Mouse (Mus musculus): ENCODE measurements at regions not wholly inside any gene's neighbourhood (a gene's known extent, or its start where the extent isn't known, plus 50 kb on each side); places are given as distances from the start of the nearest gene placed in this dataset.

DNA sequence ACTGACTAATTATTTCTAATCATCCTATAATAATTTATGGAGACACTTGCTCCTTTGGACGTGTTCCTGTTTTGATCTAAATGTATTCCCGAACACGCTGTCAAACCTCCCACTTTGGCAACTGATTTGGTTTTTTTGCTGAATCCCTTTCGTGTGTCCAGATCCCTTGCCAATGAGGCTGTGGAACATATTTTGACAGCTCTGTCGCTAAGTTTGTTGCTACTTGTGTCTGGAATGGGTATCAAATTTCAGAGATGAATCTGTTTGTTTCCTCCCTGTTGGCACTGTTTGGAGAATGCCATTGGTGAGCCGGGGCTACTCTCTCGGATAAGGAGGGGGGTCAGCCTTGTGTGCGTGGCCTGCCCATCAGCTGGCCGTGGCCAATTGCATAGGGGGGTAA lies 277.2 kb upstream of the Tshz3 start:
- ATAC-seq (ENCODE audit: low FRiP score) (no peak), DNase-seq (ENCODE audit: low spot score) (no peak)
- no peak overlapping the region for H3K27ac ChIP-seq (ENCODE audit: low read depth, low read length)
- H3K9me3 ChIP-seq (ENCODE audit: control insufficient read depth, low read length): no peaks in the 10 kb centered on the region
- H3K27me3 ChIP-seq (ENCODE audit: control insufficient read depth, insufficient read depth, low read length): no peaks in the 10 kb centered on the region
- no peaks in the 10 kb centered on the region for H3K36me3 ChIP-seq (ENCODE audit: control insufficient read depth, insufficient read depth, low read length)
- H3K9ac ChIP-seq (ENCODE audit: low read depth, low read length): no peak overlapping the region
- no peak overlapping the region for H3K4me3 ChIP-seq (ENCODE audit: low read depth, low read length)
- H3K4me1 ChIP-seq (replicated peaks; ENCODE audit: control insufficient read depth, insufficient read depth, low read length): no peaks in the 10 kb centered on the region
- H3K4me2 ChIP-seq (replicated peaks; ENCODE audit: low read depth, low read length): no peak overlapping the region
- 85% methylated on average over 9 of the region's 9 CpGs for WGBS

DNA sequence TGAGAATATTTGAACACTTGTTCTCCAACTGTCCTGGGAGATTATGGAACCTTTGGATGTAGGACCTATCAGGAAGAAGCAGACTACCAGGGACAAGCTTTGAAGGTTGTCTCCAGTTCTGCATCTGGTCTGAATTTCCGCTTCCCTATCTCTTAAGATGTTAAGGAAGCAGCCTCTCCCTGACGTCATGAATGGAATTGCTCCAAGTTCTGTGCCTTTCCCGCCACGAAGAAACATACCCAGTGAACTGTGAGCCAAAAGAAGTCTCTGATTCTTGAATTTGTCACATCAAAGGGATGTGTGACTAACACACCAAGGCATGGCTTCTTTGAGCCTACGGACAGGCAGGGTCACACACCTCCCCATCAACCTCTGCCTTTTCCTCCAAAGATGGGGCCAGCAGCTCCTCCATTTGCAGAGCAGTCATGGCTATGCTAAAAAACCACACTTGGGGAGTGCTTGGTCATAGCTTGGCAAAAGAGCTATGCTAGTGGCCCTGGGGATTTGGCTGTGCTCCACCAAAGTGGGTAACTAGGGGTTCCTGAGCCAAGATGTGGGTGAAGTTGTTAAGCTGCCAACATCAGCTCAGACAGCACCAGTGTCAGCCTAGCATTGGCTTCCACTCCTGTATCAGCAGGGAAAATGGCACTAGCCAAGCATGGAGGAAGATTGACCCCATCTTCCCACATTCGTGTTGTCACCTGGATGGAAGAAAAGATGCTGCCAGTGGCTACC lies 248.6 kb upstream of the Tshz3 start:
- H3K27me3 ChIP-seq (ENCODE audit: control insufficient read depth, insufficient read depth, low read length): no peaks in the 10 kb centered on the region
- no peak overlapping the region for H3K27ac ChIP-seq (ENCODE audit: low read depth, low read length)
- no peaks in the 10 kb centered on the region for H3K9me3 ChIP-seq (ENCODE audit: control insufficient read depth, low read length)
- H3K4me2 ChIP-seq (replicated peaks; ENCODE audit: low read depth, low read length): no peak overlapping the region
- no peak overlapping the region for H3K4me3 ChIP-seq (ENCODE audit: low read depth, low read length)
- H3K36me3 ChIP-seq (ENCODE audit: control insufficient read depth, insufficient read depth, low read length): no peaks in the 10 kb centered on the region
- ATAC-seq (ENCODE audit: low FRiP score): no peak
- DNase-seq (ENCODE audit: low spot score): no peak
- no peak overlapping the region for H3K9ac ChIP-seq (ENCODE audit: low read depth, low read length)
- WGBS: 89% methylated on average over 6 of the region's 6 CpGs
- no peaks in the 10 kb centered on the region for H3K4me1 ChIP-seq (replicated peaks; ENCODE audit: control insufficient read depth, insufficient read depth, low read length)

DNA sequence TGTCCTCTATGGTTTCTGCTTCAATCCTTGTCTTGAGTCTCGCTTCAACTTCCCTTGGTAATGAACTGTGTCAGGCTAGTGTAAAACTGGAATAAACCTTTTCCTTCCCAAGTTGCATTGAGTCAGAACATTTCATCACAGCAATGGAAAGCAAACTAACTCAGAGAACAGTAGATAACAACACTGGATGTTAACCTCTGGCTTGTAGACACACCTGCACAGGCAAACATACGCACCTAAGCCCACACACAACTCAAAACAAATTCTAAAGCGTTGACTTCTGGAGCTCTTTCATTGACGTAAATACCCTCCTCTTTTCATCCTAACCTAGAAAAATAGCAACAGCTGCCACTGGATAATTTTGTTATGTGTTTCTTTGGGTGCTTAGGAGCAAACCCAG lies 244.1 kb upstream of the Tshz3 start:
- H3K9me3 ChIP-seq (ENCODE audit: control insufficient read depth, low read length): no peaks in the 10 kb centered on the region
- no peak for ATAC-seq (ENCODE audit: low FRiP score)

DNA sequence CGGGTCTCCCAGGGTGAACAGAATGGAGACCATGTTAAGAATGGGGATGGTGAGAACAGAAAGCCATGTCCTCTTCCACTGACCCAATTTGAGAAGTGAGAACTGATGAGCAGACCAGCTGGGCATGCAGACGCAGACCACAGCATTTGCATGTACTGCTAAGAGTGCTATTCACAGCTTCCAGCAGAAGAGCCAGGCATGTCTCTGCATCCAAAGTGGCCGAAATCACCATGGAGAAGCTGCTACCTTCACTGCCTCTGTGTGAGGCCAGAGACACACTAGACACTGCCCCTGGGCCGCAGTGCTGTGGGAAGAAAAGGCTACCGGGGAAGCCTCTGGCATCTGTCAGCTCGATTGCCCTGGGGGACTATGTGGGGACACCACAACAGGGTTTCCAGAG lies 241.8 kb upstream of the Tshz3 start:
- Histone ChIP-seq H3K4me3 (ENCODE audit: low read depth, low read length) (no peak overlapping the region), H3K36me3 (ENCODE audit: control insufficient read depth, insufficient read depth, low read length) (no peaks in the 10 kb centered on the region), H3K9me3 (ENCODE audit: control insufficient read depth, low read length) (no peaks in the 10 kb centered on the region), H3K27ac (ENCODE audit: low read depth, low read length) (no peak overlapping the region), H3K4me2 (replicated peaks; ENCODE audit: low read depth, low read length) (no peak overlapping the region), H3K9ac (ENCODE audit: low read depth, low read length) (no peak overlapping the region), H3K27me3 (ENCODE audit: control insufficient read depth, insufficient read depth, low read length) (no peaks in the 10 kb centered on the region), H3K4me1 (replicated peaks; ENCODE audit: control insufficient read depth, insufficient read depth, low read length) (no peaks in the 10 kb centered on the region)
- no peak for DNase-seq (ENCODE audit: low spot score)
- 84% methylated on average over 6 of the region's 6 CpGs for WGBS
- ATAC-seq (ENCODE audit: low FRiP score): no peak

More for the DNA sequence above, 244.1 kb upstream of the Tshz3 start:
- whole genome bisulfite sequencing: 92% methylated on average over 4 of the region's 4 CpGs
- H3K4me2 ChIP-seq (replicated peaks; ENCODE audit: low read depth, low read length): no peak overlapping the region
- no peak overlapping the region for H3K9ac ChIP-seq (ENCODE audit: low read depth, low read length)
- no peaks in the 10 kb centered on the region for H3K4me1 ChIP-seq (replicated peaks; ENCODE audit: control insufficient read depth, insufficient read depth, low read length)
- no peak overlapping the region for H3K27ac ChIP-seq (ENCODE audit: low read depth, low read length)
- no peak overlapping the region for H3K4me3 ChIP-seq (ENCODE audit: low read depth, low read length)
- no peaks in the 10 kb centered on the region for H3K27me3 ChIP-seq (ENCODE audit: control insufficient read depth, insufficient read depth, low read length)
- DNase-seq (ENCODE audit: low spot score): no peak
- H3K36me3 ChIP-seq (ENCODE audit: control insufficient read depth, insufficient read depth, low read length): no peaks in the 10 kb centered on the region

DNA sequence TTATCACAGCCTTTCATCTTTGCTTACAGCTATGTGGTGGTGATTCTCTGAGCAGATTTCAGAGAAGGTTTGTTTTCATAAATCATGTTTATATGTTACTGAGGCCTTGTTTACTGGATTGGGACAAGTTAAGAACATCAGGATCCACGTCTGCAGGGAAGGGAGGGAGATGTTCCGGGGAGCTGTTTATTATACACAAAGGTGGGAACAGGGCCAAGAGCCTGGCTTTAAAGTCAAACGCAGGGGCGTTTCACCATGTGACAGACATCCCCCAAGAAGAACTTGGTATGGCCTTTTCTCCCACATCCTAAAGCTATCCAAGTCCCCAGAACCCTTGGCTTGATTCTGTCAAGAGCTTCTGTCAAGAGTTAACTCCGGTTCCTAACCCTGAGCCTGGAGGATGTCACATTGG lies 235.5 kb upstream of the Tshz3 start:
- H3K27ac ChIP-seq (ENCODE audit: low read depth, low read length): no peak overlapping the region
- ATAC-seq (ENCODE audit: low FRiP score): no peak
- H3K4me1 ChIP-seq (replicated peaks; ENCODE audit: control insufficient read depth, insufficient read depth, low read length): no peaks in the 10 kb centered on the region
- no peak overlapping the region for H3K4me2 ChIP-seq (replicated peaks; ENCODE audit: low read depth, low read length)
- H3K9me3 ChIP-seq (ENCODE audit: control insufficient read depth, low read length): no peaks in the 10 kb centered on the region
- no peak for DNase-seq (ENCODE audit: low spot score)
- no peak overlapping the region for H3K9ac ChIP-seq (ENCODE audit: low read depth, low read length)
- WGBS: 87% methylated on average over 5 of the region's 5 CpGs
- no peak overlapping the region for H3K4me3 ChIP-seq (ENCODE audit: low read depth, low read length)
- H3K36me3 ChIP-seq (ENCODE audit: control insufficient read depth, insufficient read depth, low read length): no peaks in the 10 kb centered on the region
- no peaks in the 10 kb centered on the region for H3K27me3 ChIP-seq (ENCODE audit: control insufficient read depth, insufficient read depth, low read length)

DNA sequence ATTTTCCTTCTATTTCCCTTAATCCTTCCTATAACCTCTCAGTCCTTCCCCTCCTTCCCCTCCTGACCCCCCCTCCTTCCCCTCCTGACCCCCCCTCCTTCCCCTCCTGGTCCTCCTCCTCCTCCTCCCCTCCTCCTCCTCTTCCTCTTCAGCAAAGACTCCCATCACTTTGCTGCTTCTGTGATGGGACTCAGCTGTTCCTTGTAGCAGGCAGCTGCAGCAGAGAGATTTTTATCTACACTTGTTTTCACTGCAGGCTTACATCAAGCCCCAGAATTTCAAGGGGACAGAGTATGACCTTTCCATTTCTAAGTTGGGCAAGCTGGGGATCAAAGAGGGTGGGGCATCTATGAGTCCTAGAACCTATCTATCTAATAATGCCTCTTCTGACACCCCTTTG lies 228.5 kb upstream of the Tshz3 start:
- no peaks in the 10 kb centered on the region for H3K9me3 ChIP-seq (ENCODE audit: control insufficient read depth, low read length)
- no peak for ATAC-seq (ENCODE audit: low FRiP score)
- no peak overlapping the region for H3K9ac ChIP-seq (ENCODE audit: low read depth, low read length)
- no peak overlapping the region for H3K4me2 ChIP-seq (replicated peaks; ENCODE audit: low read depth, low read length)
- no peaks in the 10 kb centered on the region for H3K36me3 ChIP-seq (ENCODE audit: control insufficient read depth, insufficient read depth, low read length)
- no peaks in the 10 kb centered on the region for H3K27me3 ChIP-seq (ENCODE audit: control insufficient read depth, insufficient read depth, low read length)
- no peak for DNase-seq (ENCODE audit: low spot score)
- H3K4me3 ChIP-seq (ENCODE audit: low read depth, low read length): no peak overlapping the region
- no peaks in the 10 kb centered on the region for H3K4me1 ChIP-seq (replicated peaks; ENCODE audit: control insufficient read depth, insufficient read depth, low read length)
- no peak overlapping the region for H3K27ac ChIP-seq (ENCODE audit: low read depth, low read length)

DNA sequence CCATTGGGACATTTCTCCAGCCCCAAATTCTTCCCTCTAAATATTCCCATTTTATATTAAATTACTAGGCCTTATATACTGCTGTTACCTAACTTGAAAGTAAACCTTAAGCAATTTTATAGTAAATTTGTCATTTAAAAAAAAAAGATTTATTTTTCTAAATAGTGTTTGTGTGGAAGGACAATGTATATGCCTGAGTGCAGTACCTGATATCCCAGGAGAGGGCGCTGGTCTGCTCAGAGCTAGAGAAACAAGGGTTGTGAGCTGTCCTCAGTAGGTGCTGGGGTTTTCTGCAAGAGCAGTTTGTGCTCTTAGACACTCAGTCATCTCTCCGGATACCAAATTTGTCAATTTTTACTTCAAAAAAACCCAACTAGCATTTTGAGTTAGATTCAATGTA lies 224.4 kb upstream of the Tshz3 start:
- Histone ChIP-seq H3K36me3 (ENCODE audit: control insufficient read depth, insufficient read depth, low read length) (no peaks in the 10 kb centered on the region), H3K4me2 (replicated peaks; ENCODE audit: low read depth, low read length) (no peak overlapping the region), H3K27me3 (ENCODE audit: control insufficient read depth, insufficient read depth, low read length) (no peaks in the 10 kb centered on the region), H3K9me3 (ENCODE audit: control insufficient read depth, low read length) (no peaks in the 10 kb centered on the region), H3K27ac (ENCODE audit: low read depth, low read length) (no peak overlapping the region), H3K9ac (ENCODE audit: low read depth, low read length) (no peak overlapping the region), H3K4me3 (ENCODE audit: low read depth, low read length) (no peak overlapping the region), H3K4me1 (replicated peaks; ENCODE audit: control insufficient read depth, insufficient read depth, low read length) (no peaks in the 10 kb centered on the region)
- ATAC-seq (ENCODE audit: low FRiP score) (no peak), DNase-seq (ENCODE audit: low spot score) (no peak)
- WGBS: 79% methylated on average over 2 of the region's 2 CpGs

GRCm38 (mm10) chr7:36476434-36476833 lies 221.5 kb upstream of the Tshz3 start:
- no peak overlapping the region for H3K27ac ChIP-seq (ENCODE audit: low read depth, low read length)
- H3K4me1 ChIP-seq (replicated peaks; ENCODE audit: control insufficient read depth, insufficient read depth, low read length): no peaks in the 10 kb centered on the region
- DNase-seq (ENCODE audit: low spot score) (no peak), ATAC-seq (ENCODE audit: low FRiP score) (no peak)
- H3K4me2 ChIP-seq (replicated peaks; ENCODE audit: low read depth, low read length): no peak overlapping the region
- H3K4me3 ChIP-seq (ENCODE audit: low read depth, low read length): no peak overlapping the region
- H3K9me3 ChIP-seq (ENCODE audit: control insufficient read depth, low read length): no peaks in the 10 kb centered on the region
- WGBS: 89% methylated on average over 4 of the region's 4 CpGs
- H3K27me3 ChIP-seq (ENCODE audit: control insufficient read depth, insufficient read depth, low read length): no peaks in the 10 kb centered on the region
- H3K36me3 ChIP-seq (ENCODE audit: control insufficient read depth, insufficient read depth, low read length): no peaks in the 10 kb centered on the region
- H3K9ac ChIP-seq (ENCODE audit: low read depth, low read length): no peak overlapping the region

DNA sequence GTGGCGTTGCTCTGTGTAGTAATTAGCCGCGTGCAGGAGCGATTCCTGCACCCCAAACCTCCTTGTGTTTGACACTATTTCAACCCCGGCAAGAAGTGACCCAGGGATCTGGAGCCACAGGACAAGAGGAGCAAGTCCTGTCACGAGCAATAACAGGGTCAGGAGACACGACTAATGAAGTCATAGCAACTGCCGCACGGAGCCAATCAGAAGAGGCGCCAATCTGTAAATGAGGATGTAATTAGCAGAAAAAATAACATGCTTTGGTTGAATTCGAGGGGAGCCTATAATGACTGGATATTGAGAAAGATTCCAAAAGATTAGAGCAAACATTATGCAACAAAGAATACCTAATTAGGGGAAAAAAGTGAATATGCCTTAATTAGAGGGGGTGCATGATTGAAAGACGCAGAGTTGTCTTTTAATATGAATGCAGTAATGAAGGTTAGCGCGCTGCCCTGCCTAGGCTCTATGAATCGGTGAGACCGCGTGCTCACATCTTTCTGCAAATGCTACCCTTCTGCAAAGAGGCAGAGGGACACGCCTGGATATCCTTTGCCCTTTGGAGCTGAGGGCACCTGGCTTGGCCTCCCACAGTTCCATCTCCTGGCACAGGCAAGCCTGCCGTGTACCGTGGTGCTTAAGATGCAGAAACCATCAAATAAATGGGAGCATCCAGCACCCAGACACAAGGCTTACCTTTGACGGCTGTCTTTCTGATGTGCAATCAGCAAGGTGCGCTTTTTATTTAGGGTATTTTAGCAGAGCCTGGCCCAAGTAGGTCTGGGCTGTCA lies 220.9 kb upstream of the Tshz3 start:
- WGBS: 75% methylated on average over 22 of the region's 22 CpGs
- no peak overlapping the region for H3K27ac ChIP-seq (ENCODE audit: low read depth, low read length)
- H3K4me2 ChIP-seq (replicated peaks; ENCODE audit: low read depth, low read length): no peak overlapping the region
- H3K9me3 ChIP-seq (ENCODE audit: control insufficient read depth, low read length): no peaks in the 10 kb centered on the region
- DNase-seq (ENCODE audit: low spot score) (no peak), ATAC-seq (ENCODE audit: low FRiP score) (no peak)
- H3K27me3 ChIP-seq (ENCODE audit: control insufficient read depth, insufficient read depth, low read length): no peaks in the 10 kb centered on the region
- H3K4me1 ChIP-seq (replicated peaks; ENCODE audit: control insufficient read depth, insufficient read depth, low read length): no peaks in the 10 kb centered on the region
- no peak overlapping the region for H3K9ac ChIP-seq (ENCODE audit: low read depth, low read length)
- H3K36me3 ChIP-seq (ENCODE audit: control insufficient read depth, insufficient read depth, low read length): no peaks in the 10 kb centered on the region
- no peak overlapping the region for H3K4me3 ChIP-seq (ENCODE audit: low read depth, low read length)
